Mouse (Mus musculus): ENCODE measurements around the gene Atp6v0b. TPM values are rescaled to one million over a fixed set of nuclear protein-coding genes. Genes with fewer than 3 reads are reported as not detected.
A peak's percentile ranks its signal among the peaks of the same experiment; 100 is the strongest.

The Atp6v0b gene
- total RNA-seq, 2 experiments from 2014 or later: 139 to 148 TPM

GRCm38 (mm10) chr4:117843101-117843500 lies 44.0 kb downstream of the Atp6v0b start:
- DNase-seq (ENCODE audit: low spot score in 2 of 2): no peak

GRCm38 (mm10) chr4:117841566-117841965 lies 45.6 kb downstream of the Atp6v0b start:
- no peak for DNase-seq (ENCODE audit: low spot score in 2 of 2)

GRCm38 (mm10) chr4:117840821-117841220 lies 46.3 kb downstream of the Atp6v0b start:
- no peak for DNase-seq (ENCODE audit: low spot score in 2 of 2)

- DNase-seq (ENCODE audit: low spot score in 2 of 2): no peak
Observed at GRCm38 (mm10) chr4:117839366-117839765, 47.8 kb downstream of the Atp6v0b start.

GRCm38 (mm10) chr4:117837271-117837670 lies 49.9 kb downstream of the Atp6v0b start:
- no peak for DNase-seq (ENCODE audit: low spot score in 2 of 2)

- peak; percentile 78 to 80 for DNase-seq (ENCODE audit: low spot score in 2 of 2)
Observed at GRCm38 (mm10) chr4:117836204-117836767, 50.8 kb downstream of the Atp6v0b start.

GRCm38 (mm10) chr4:117835531-117836111 lies 51.5 kb downstream of the Atp6v0b start:
- peak in 1 of 2 experiments; percentile 29 for DNase-seq (ENCODE audit: low spot score in 2 of 2)

GRCm38 (mm10) chr4:117834845-117835530 lies 52.1 kb downstream of the Atp6v0b start:
- peak in 1 of 2 experiments; percentile 44 for DNase-seq (ENCODE audit: low spot score in 2 of 2)

GRCm38 (mm10) chr4:117834457-117834844 lies 52.7 kb downstream of the Atp6v0b start, which contains the start of gene Slc6a9:
Gene Slc6a9 (plus strand): TSS chr4:117834506.
- DNase-seq (ENCODE audit: low spot score in 2 of 2): no peak

Other genes with a start within 250 kb of the Atp6v0b start
- 10 to 100 TPM; 49.0 to 49.2 TPM for gene Dmap1, start 205.1 kb downstream of the Atp6v0b start, total RNA-seq (2021)
- not detected for gene Gm12845, start 162.9 kb downstream of the Atp6v0b start, total RNA-seq (2021)
- not detected for gene Klf17, start 121.7 kb downstream of the Atp6v0b start, total RNA-seq (2021)
- 10 to 100 TPM; 17.3 to 19.9 TPM for gene Slc6a9, start 52.8 kb downstream of the Atp6v0b start, total RNA-seq (2021)
- gene Ccdc24, start 14.8 kb downstream of the Atp6v0b start, total RNA-seq (2021): 1 to 10 TPM in 1 of 2 experiments, under 1 TPM in 1; 0.96 to 1.4 TPM
- 10 to 100 TPM; 32.6 to 34.6 TPM for gene B4galt2, start 3.8 kb downstream of the Atp6v0b start, total RNA-seq (2021)
- gene Dph2, start 4.7 kb upstream of the Atp6v0b start, total RNA-seq (2021): 1 to 10 TPM; 9.6 to 9.8 TPM
- gene Ipo13, start 27.7 kb upstream of the Atp6v0b start, total RNA-seq (2021): 10 to 100 TPM; 43.9 to 45.1 TPM
- gene Artn, start 42.4 kb upstream of the Atp6v0b start, total RNA-seq (2021): under 1 TPM; 0.45 to 0.90 TPM
- 10 to 100 TPM; 21.8 to 26.4 TPM for gene St3gal3, start 247.6 kb upstream of the Atp6v0b start, total RNA-seq (2021)